Mouse (Mus musculus): Measurements from ENCODE around the gene Prmt1.

DNA sequence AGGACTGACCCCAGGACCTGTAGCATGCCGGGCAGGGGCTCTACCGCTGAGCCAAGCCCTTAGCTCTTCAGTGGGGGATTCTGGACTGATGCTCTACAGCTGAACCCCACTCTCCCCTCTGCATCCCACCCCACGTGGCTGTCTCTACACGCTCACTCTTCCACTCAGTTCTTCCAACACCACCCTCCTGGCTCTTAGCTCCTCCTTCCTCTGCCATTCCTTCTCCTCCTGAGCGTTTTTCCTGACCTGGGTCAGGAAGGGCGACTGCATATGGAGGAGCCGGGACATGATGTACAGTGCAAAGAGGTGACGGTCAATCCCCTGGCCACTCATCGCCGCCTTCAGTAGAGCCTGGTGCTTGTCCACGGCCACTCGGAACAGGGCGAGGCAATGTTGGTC lies 25.9 kb downstream of the Prmt1 start:
- TF ChIP-seq CTCF (IDR thresholded peaks at IDR 0.05; ENCODE audit: control insufficient read depth, insufficient read depth, insufficient read length) (no peak), CEBPB (IDR thresholded peaks at IDR 0.05; ENCODE audit: low read depth) (no peak), USF1 (IDR thresholded peaks at IDR 0.05; ENCODE audit: low read depth) (no peak), MYOG (IDR thresholded peaks at IDR 0.05; ENCODE audit: control insufficient read depth, extremely low read depth, insufficient read length) (no peak), MYOD1 (IDR thresholded peaks at IDR 0.05; ENCODE audit: control insufficient read depth, insufficient read length, low read depth) (no peak), FOSL1 (IDR thresholded peaks at IDR 0.05; ENCODE audit: insufficient read depth, low read length, poor library complexity, severe bottlenecking) (no peak)

Data from C2C12 (cell line).